Mouse (Mus musculus) embryonic facial prominence, embryonic 10.5 days (tissue): ENCODE measurements around the gene Rabgap1l. TPM values are rescaled to one million over a fixed set of nuclear protein-coding genes. Genes with fewer than 3 reads are reported as not detected.

ENCODE experiments used
- DNase-seq: peaks from one replicate; pipeline ENCODE4 v3.0.0-alpha.2; 2017; ENCODE audit warnings: low spot score
- H3K27ac ChIP-seq: fragments of 300-500 bp; sonication (generic); replicated peaks from 2 replicates; pipeline ENCODE4 v1.5.1; 2016; ENCODE audit warnings: mild to moderate bottlenecking
- H3K27me3 ChIP-seq: fragments of 300-500 bp; sonication (generic); replicated peaks from 2 replicates; pipeline ENCODE4 v1.6.1; 2016; ENCODE audit warnings: low read depth, mild to moderate bottlenecking; ENCODE audit not compliant: poor library complexity, severe bottlenecking
- H3K36me3 ChIP-seq: fragments of 300-500 bp; sonication (generic); replicated peaks from 2 replicates; pipeline ENCODE4 v1.6.1; 2016; ENCODE audit warnings: mild to moderate bottlenecking, moderate library complexity
- H3K4me1 ChIP-seq: fragments of 300-500 bp; sonication (generic); 2 replicates; pipeline ENCODE4 v1.6.1; 2016
- H3K4me3 ChIP-seq: fragments of 300-500 bp; sonication (generic); 2 replicates; pipeline ENCODE4 v1.5.1; 2016; ENCODE audit warnings: mild to moderate bottlenecking, moderate library complexity
- H3K9me3 ChIP-seq: fragments of 300-500 bp; sonication (generic); 2 replicates; pipeline ENCODE4 v1.6.1; 2016; ENCODE audit warnings: mild to moderate bottlenecking
- WGBS: fragments of 180-500 bp; shearing (Covaris S2); methylation state at CpG from one replicate; pipeline ENCODE4 v1.1.7; 2016; 5-methylcytosine and 5-hydroxymethylcytosine counted together
- polyA plus RNA-seq: library from polyadenylated mRNA; unstranded; fragments of >200 nt; fragmentation: Nextera tagmentation; extraction: Ambion mirVana; gene quantifications from 2 replicates; pipeline ENCODE4 v1.2.1, GENCODE M21; 2016

Rabgap1l gene
- polyA plus RNA-seq, 1 experiment from 2014 or later = 11.2 TPM

DNA sequence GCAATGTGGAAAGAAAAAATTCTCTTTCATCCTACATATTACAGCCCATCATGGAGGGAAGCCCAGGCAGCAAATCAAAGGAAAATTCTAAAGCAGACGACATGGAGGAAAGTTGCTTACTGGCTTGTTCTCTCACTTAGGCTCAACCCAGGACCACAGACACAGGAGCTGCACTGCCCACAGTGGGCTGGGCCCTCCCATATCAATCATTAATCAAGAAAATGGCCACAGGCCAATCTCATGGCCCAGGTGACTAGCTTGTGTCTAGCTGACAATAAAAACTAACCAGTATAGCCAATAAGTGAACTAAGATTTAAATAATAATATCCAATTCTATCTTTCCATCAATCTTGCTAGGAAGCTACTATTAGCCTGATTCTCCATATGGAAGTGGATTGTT lies 8.9 kb downstream of the Rabgap1l start:
- H3K27ac ChIP-seq = no peak overlapping the region
- DNase-seq = no peak
- no peaks in the 10 kb centered on the region for H3K9me3 ChIP-seq
- no peaks in the 10 kb centered on the region for H3K36me3 ChIP-seq
- 76% methylated on average over 1 of the region's 1 CpGs for WGBS
- no peaks in the 10 kb centered on the region for H3K27me3 ChIP-seq
- H3K4me1 ChIP-seq = no peaks in the 10 kb centered on the region
- no peak overlapping the region for H3K4me3 ChIP-seq

DNA sequence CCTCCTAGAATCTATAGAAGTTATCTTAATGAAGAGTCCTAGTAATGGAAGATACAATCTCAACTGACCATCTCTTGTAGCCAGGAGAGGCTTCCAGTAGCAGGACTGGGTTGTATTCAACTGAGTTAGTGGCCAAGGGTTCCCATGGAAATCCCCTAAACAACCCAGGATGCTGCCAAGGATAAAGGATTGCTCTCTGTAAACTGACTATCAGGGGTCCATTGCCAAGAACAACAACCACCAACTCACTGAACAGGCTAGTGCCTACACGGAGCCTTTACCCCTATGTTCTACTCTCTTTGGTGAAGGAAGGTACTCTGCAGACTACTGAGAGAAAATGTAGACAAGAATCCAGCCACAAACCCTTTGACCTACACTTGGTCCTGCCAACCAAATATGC lies 18.8 kb downstream of the Rabgap1l start:
- Histone ChIP-seq H3K9me3 (no peaks in the 10 kb centered on the region), H3K27ac (no peak overlapping the region), H3K4me1 (no peaks in the 10 kb centered on the region), H3K4me3 (no peak overlapping the region), H3K27me3 (no peaks in the 10 kb centered on the region), H3K36me3 (no peaks in the 10 kb centered on the region)
- DNase-seq = no peak
- 83% methylated on average over 1 of the region's 1 CpGs for WGBS

DNA sequence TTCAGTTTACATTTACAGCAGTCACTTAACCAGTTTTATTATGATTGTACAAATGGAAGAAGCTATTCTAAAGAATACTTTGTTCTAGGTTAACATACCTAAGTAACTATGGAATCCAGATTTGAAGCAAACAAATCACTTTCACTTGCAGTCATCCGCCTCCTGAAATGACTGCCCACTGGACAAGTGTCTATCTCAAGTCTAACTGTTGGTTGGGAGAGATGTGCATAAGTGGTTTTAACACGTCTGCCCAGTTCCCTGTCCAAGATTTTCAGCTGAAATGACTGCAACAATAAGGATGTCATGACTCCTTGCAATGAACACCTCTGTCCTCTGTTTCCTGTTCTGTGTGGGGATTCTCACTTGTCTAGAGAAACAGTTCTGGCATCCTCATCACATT lies 27.4 kb downstream of the Rabgap1l start:
- Histone ChIP-seq H3K9me3 (no peaks in the 10 kb centered on the region), H3K36me3 (no peaks in the 10 kb centered on the region), H3K27me3 (no peaks in the 10 kb centered on the region), H3K4me3 (no peak overlapping the region), H3K27ac (no peak overlapping the region), H3K4me1 (no peaks in the 10 kb centered on the region)
- WGBS = 82% methylated on average over 2 of the region's 2 CpGs
- no peak for DNase-seq

DNA sequence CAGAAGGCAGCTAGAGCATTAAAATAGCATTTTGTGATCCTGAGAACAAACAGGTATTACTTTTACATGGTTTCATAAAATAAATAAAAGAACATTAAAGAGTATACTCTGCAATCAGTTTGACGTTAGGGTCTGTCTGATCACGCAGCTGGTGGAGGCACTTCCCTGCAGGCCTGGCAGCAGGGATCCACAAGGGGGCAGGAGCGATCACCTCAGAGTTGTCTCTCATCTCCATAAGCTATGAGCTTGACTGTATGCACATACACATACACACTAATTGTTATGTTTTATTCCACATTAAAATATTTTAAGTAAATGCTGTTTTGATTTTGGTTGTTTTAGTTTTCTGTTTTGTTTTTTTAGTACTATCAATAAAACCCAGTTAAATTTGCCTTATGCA lies 34.8 kb downstream of the Rabgap1l start:
- H3K9me3 ChIP-seq = no peaks in the 10 kb centered on the region
- no peaks in the 10 kb centered on the region for H3K27me3 ChIP-seq
- no peaks in the 10 kb centered on the region for H3K4me1 ChIP-seq
- DNase-seq = peak; percentile 62
- H3K36me3 ChIP-seq = no peaks in the 10 kb centered on the region
- H3K27ac ChIP-seq = no peak overlapping the region
- 25% methylated on average over 3 of the region's 3 CpGs for WGBS
- no peak overlapping the region for H3K4me3 ChIP-seq

DNA sequence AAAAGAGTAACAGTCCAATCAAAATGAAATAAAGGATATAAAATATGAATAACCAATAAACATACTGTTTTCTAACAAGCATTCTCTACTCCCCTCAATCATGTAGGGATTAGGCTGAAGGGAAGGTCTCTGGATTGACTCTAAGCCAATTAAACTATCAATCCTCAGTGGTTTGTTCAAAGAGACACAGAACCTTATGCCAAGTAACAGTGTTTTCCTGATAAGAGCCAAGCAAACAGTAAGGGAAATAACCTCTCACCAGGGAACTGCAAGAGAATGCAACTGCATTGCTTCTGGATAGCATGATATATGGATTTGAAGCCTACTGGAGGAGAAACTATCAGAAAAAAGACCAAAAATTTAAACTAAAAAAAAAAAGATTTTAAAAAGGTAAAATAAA lies 37.7 kb downstream of the Rabgap1l start:
- H3K27ac ChIP-seq = no peak overlapping the region
- DNase-seq = no peak
- no peaks in the 10 kb centered on the region for H3K27me3 ChIP-seq
- H3K36me3 ChIP-seq = no peaks in the 10 kb centered on the region
- no peaks in the 10 kb centered on the region for H3K9me3 ChIP-seq
- H3K4me3 ChIP-seq = no peak overlapping the region
- no peaks in the 10 kb centered on the region for H3K4me1 ChIP-seq

DNA sequence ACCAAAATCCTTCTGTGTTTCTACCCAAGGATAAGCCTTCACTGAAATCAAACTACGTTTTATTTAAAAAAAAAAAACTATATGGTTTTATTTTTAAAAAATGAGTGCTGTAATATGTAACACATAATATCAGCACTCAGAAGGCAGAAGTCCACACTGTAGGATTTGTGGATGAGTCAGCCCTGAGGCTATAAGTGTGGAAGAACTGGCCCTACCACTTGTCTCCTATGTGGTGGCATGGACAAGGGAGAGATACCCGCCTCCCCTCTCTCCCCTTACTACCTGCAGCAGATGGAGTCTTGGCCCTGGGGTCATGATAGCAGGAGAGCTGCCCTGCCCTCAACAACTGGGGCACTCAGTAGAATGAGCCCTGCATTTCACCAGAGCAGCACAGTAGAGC lies 42.4 kb downstream of the Rabgap1l start:
- no peaks in the 10 kb centered on the region for H3K27me3 ChIP-seq
- H3K9me3 ChIP-seq = no peaks in the 10 kb centered on the region
- no peak overlapping the region for H3K4me3 ChIP-seq
- H3K4me1 ChIP-seq = peaks cover 6% of the 10 kb centered on the region
- no peak for DNase-seq
- WGBS = 80% methylated on average over 2 of the region's 2 CpGs
- H3K36me3 ChIP-seq = no peaks in the 10 kb centered on the region
- no peak overlapping the region for H3K27ac ChIP-seq

DNA sequence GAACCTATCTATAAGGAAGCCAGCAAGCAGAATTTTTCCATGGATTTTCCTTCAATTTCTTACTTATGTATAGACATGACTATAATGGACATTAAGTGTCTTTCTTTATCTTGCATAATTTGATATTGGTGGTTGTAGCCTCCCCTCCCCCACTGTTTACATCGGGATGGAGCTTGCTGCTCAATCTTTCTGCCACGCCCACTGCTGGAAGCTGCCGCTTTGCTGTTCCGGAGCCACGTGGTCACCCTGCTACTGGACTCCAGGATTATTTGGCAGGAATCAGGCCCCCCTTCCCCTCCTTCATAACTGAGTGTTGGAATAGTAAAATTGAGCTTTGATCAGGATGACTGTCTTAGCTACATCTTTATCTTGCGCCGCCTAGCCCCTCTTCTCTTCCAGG lies 46.2 kb downstream of the Rabgap1l start:
- H3K9me3 ChIP-seq = no peaks in the 10 kb centered on the region
- H3K4me1 ChIP-seq = peaks cover 6% of the 10 kb centered on the region
- DNase-seq = peak; percentile 14
- WGBS = 32% methylated on average over 7 of the region's 7 CpGs
- no peak overlapping the region for H3K27ac ChIP-seq
- H3K27me3 ChIP-seq = no peaks in the 10 kb centered on the region
- H3K4me3 ChIP-seq = no peak overlapping the region
- no peaks in the 10 kb centered on the region for H3K36me3 ChIP-seq

DNA sequence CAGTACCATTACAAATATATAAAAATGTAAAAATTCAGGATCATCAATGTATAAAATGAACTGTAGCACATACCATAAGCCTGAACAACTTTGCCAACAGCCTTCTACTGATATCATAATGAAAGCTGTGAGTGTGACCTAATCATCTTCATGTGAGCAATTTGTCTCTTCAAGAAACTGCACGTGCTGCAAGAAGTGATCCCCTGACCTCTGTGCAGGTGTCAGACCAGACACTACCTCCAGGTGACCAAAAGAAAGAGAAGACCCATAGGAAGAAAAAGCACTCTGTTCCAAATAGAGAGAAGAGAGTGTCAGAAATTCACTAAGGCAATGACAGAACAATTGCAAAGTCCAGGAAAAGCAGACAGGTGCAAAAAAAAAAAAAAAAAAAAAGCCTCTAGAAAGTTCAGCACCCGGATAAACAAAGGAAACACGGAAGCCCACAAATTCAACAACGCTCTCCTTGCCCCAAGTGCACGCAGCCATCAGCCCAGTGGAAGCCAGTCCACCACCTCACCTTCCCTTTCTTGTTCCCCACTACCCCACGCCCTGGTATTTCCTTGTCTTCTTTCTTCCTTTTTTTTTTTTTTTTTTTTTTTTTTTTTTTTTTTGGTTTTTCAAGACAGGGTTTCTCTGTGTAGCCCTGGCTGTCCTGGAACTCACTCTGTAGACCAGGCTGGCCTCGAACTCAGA lies 47.6 kb downstream of the Rabgap1l start:
- Histone ChIP-seq H3K4me1 (peaks cover 6% of the 10 kb centered on the region), H3K4me3 (no peak overlapping the region), H3K9me3 (no peaks in the 10 kb centered on the region), H3K27ac (no peak overlapping the region), H3K36me3 (no peaks in the 10 kb centered on the region), H3K27me3 (no peaks in the 10 kb centered on the region)
- WGBS = 82% methylated on average over 7 of the region's 7 CpGs
- DNase-seq = no peak

DNA sequence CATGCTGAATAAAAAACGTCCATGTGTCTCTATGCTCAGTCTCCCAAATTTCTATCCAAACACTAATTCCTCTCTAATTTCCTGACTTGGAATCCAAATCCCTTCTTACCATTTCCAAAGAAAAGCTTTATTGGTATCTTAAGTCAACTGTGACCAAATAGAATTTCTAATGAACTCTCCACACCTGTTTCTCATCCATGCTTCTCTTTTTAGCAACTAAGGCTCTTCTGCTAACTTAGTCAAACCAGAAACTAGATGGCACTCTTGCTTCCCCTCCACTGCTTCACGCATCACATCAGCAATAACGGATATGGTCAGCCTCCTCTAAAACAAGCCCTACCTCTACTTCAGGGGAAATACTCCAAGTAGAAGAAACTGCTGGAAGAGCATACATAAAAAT lies 49.0 kb downstream of the Rabgap1l start:
- no peak overlapping the region for H3K27ac ChIP-seq
- no peaks in the 10 kb centered on the region for H3K9me3 ChIP-seq
- no peaks in the 10 kb centered on the region for H3K27me3 ChIP-seq
- no peaks in the 10 kb centered on the region for H3K36me3 ChIP-seq
- no peak for DNase-seq
- H3K4me3 ChIP-seq = no peak overlapping the region
- H3K4me1 ChIP-seq = peaks cover 6% of the 10 kb centered on the region
- 52% methylated on average over 3 of the region's 3 CpGs for WGBS

DNA sequence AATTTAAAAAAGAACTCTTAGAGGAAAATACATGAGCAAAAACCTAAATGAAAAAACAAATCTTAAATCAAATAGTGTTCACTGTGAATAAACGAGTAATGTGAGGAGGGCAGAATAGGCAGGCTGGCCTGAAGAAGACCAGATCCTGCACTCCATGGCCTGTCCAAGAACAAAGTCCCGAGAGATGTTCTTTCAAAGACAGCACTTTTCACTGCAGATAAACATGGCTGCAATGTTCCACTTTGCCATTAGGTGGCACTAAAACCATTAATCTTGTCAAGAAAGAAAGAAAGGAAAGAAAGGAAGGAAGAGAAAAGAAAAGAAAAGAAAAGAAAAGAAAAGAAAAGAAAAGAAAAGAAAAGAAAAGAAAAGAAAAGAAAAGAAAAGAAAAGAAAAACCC lies 49.8 kb downstream of the Rabgap1l start:
- Histone ChIP-seq H3K27me3 (no peaks in the 10 kb centered on the region), H3K4me1 (peaks cover 6% of the 10 kb centered on the region), H3K27ac (no peak overlapping the region), H3K36me3 (no peaks in the 10 kb centered on the region), H3K4me3 (no peak overlapping the region), H3K9me3 (no peaks in the 10 kb centered on the region)
- WGBS = 10% methylated on average over 2 of the region's 2 CpGs
- DNase-seq = peak; percentile 38

DNA sequence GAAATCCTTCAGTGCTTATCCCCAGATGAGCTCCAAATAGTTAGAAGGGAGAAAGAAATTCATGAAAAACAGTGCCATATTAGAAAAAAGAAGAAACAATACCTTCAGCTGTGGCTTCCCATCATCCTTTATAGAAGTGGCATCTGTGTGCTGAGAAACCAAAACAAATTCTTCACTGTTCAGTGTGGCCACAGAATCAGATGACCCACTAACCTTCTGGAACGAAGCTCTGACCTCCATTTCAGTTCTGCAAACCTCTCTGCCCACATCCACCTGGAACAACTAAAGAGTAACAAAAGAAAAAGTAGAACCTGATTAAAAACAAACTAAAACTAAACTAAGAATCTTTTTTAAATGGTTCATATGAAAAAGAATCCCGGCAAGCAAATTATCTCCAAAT lies 52.4 kb downstream of the Rabgap1l start:
- H3K27ac ChIP-seq = no peak overlapping the region
- H3K4me3 ChIP-seq = no peak overlapping the region
- no peaks in the 10 kb centered on the region for H3K36me3 ChIP-seq
- no peaks in the 10 kb centered on the region for H3K9me3 ChIP-seq
- 55% methylated on average over 2 of the region's 2 CpGs for WGBS
- no peaks in the 10 kb centered on the region for H3K4me1 ChIP-seq
- DNase-seq = no peak
- no peaks in the 10 kb centered on the region for H3K27me3 ChIP-seq

DNA sequence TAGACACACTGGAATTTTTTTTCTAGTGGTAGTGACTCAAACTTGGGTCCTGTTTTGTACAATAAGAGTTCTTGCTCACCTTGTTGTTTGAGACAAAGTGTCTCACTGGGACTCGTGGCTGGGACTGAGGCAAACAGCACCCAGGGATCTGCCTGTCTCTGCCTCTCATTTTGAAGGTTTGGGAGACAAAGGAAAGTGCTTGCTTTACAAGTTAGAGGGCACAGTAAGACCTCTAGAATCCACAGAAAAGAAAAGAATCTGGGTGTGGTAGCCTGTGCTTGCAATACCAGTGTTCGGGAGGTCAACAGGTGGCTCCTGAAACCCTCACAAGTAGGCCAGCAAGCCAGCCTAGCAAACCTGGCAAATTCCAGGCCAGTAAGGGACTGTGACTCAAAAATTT lies 58.3 kb downstream of the Rabgap1l start:
- Histone ChIP-seq H3K27ac (no peak overlapping the region), H3K36me3 (no peaks in the 10 kb centered on the region), H3K4me3 (no peak overlapping the region), H3K4me1 (no peaks in the 10 kb centered on the region), H3K27me3 (no peaks in the 10 kb centered on the region), H3K9me3 (no peaks in the 10 kb centered on the region)
- 83% methylated on average over 2 of the region's 2 CpGs for WGBS
- DNase-seq = no peak

DNA sequence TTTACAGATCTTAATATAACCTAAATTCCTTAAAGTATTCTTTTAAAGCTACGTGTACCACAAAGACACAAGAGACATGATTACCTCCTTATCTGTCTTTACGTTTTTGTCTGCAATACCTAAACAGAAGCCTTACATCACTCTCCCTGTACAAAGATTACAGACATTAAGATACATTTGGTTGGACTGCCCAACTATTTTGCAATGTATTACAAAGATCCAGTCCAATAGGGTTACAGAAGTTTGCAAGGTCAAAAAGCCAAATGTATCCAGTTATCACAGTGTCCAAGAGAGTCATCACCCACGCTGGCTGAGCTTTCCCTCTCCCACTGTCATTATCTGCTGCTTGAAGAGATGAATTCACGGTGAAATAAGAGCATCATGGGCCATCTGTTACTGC lies 63.1 kb downstream of the Rabgap1l start:
- H3K4me1 ChIP-seq = no peaks in the 10 kb centered on the region
- no peaks in the 10 kb centered on the region for H3K36me3 ChIP-seq
- no peaks in the 10 kb centered on the region for H3K27me3 ChIP-seq
- DNase-seq = no peak
- no peak overlapping the region for H3K27ac ChIP-seq
- WGBS = 87% methylated on average over 4 of the region's 4 CpGs
- H3K9me3 ChIP-seq = no peaks in the 10 kb centered on the region
- H3K4me3 ChIP-seq = no peak overlapping the region

DNA sequence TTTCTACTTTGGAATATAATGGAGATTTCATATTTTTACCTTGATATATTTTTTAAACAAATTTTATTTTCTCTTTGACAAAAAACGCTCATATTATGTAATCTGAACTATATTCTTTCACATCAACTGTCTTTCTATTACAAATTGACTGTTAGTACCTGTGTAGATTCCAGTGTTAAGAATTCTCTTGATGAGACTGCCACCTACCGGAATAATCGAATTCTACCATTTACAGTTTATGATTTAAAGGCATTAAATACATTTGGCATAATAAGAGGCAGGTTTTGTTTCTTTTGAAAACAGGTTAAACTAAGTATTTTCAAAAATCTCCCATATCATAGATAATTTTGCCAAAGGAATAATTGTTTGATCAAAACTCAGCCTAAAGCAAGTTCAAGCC lies 75.3 kb downstream of the Rabgap1l start:
- no peak overlapping the region for H3K4me3 ChIP-seq
- no peaks in the 10 kb centered on the region for H3K9me3 ChIP-seq
- H3K4me1 ChIP-seq = no peaks in the 10 kb centered on the region
- no peak overlapping the region for H3K27ac ChIP-seq
- 15% methylated on average over 3 of the region's 3 CpGs for WGBS
- peaks cover 7% of the 10 kb centered on the region; the same call in 1 of the 2 replicates for H3K36me3 ChIP-seq
- no peaks in the 10 kb centered on the region for H3K27me3 ChIP-seq
- DNase-seq = no peak
